ENCODE assay signal across 17 mouse cellular contexts in the genomic region with DNA sequence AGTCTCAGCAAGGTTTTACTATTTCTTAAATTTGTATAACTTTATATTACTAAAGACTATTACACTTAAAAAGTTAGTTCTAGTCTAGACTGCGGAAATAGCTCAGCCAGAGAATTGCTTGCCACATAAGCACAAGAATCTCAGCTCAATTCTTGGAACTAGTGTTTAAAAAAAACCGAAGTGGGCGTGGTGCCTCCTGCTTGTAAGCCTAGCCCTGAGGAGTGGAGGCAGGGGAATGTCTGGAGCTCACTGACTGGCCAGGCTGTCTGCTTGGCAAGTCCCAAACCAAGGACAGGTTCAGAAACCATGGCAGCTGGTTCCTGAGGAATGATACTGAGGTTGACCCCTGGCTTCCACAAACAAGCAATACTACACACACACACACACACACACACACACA.
"Had no signal": no experiment of that assay in that cellular context is flagged by ENCODE, and none has a peak within 500 bp of the region (broad histone marks: within the 10 kb centered on the region; RNA-seq: fewer than 3 reads in every experiment).

No protein-coding gene starts in this region.

- H3K9me3 ChIP-seq: limb, embryonic 13.5 days; midbrain, embryonic 10.5 days; midbrain, embryonic 15.5 days; neural tube, embryonic 13.5 days; stomach, embryonic 15.5 days had no signal

- H3K4me1 ChIP-seq: limb, embryonic 13.5 days; midbrain, embryonic 10.5 days; midbrain, embryonic 15.5 days; neural tube, embryonic 13.5 days; stomach, embryonic 15.5 days had no signal

- H3K27ac ChIP-seq: kidney, postnatal 0 days; layer of hippocampus, adult 2 months; limb, embryonic 13.5 days; liver, embryonic 14.5 days; midbrain, embryonic 10.5 days; midbrain, embryonic 15.5 days; neural tube, embryonic 13.5 days; stomach, embryonic 15.5 days had no signal

- H3K27me3 ChIP-seq: limb, embryonic 13.5 days; midbrain, embryonic 15.5 days; neural tube, embryonic 13.5 days; stomach, embryonic 15.5 days had no signal

- H3K4me2 ChIP-seq: limb, embryonic 13.5 days; midbrain, embryonic 15.5 days; neural tube, embryonic 13.5 days; stomach, embryonic 15.5 days had no signal

- H3K36me3 ChIP-seq: limb, embryonic 13.5 days; midbrain, embryonic 10.5 days; midbrain, embryonic 15.5 days; neural tube, embryonic 13.5 days; stomach, embryonic 15.5 days had no signal

- H3K4me3 ChIP-seq: layer of hippocampus, adult 2 months; limb, embryonic 13.5 days; midbrain, embryonic 10.5 days; midbrain, embryonic 15.5 days; neural tube, embryonic 13.5 days; stomach, embryonic 15.5 days had no signal

- DNase-seq: kidney, adult 9 months; kidney, postnatal 4 days; left cerebral cortex, postnatal 4 days; lung, adult 18-20 months; lung, postnatal 4 days; retina, postnatal 1 day; right cerebral cortex, postnatal 14 days; thymus, postnatal 4 days had no signal

- H3K9ac ChIP-seq: limb, embryonic 13.5 days; liver, embryonic 14.5 days; midbrain, embryonic 15.5 days; neural tube, embryonic 13.5 days; stomach, embryonic 15.5 days had no signal

- ATAC-seq: lung, postnatal 0 days; midbrain, embryonic 15.5 days had no signal
